Mouse (Mus musculus) heart, postnatal 25 days (tissue): ENCODE results near the gene Fhdc1. TPM values are rescaled to one million over a fixed set of nuclear protein-coding genes. Genes with fewer than 3 reads are reported as not detected.
A peak's percentile ranks its signal among the peaks of the same experiment; 100 is the strongest.

Source experiments
- DNase-seq: peaks from one replicate; pipeline ENCODE4 v3.0.0; 2022; ENCODE audit warnings: low spot score
- intact Hi-C: fragments of 180-260 bp; cut with DNase I; formaldehyde crosslinking; loops from one replicate; pipeline ENCODE4 v1.15.1; 2025
- total RNA-seq, 2 experiments: library from RNA; stranded (reverse); gene quantifications; 2 replicates each; pipeline ENCODE4 v1.2.3; 2021

Gene Fhdc1
- total RNA-seq, 2 experiments from 2014 or later = 0.59 to 0.62 TPM

- intact Hi-C loops = no loop called here
These were observed 42.1 kb downstream of the Fhdc1 start for GRCm38 (mm10) chr3:84438118-84438517.

GRCm38 (mm10) chr3:84436947-84437346, 43.3 kb downstream of the Fhdc1 start:
- DNase-seq = no peak
- intact Hi-C loops = no loop called here

More at GRCm38 (mm10) chr3:84438118-84438517, 42.1 kb downstream of the Fhdc1 start:
- peak; percentile 69 for DNase-seq

GRCm38 (mm10) chr3:84435288-84436043, 44.8 kb downstream of the Fhdc1 start:
- no peak for DNase-seq
- intact Hi-C loops = no loop called here

- intact Hi-C loops = no loop called here
These were observed 47.3 kb downstream of the Fhdc1 start for GRCm38 (mm10) chr3:84432797-84433445.

GRCm38 (mm10) chr3:84431257-84431656, 49.0 kb downstream of the Fhdc1 start:
- DNase-seq = no peak

More at GRCm38 (mm10) chr3:84432797-84433445, 47.3 kb downstream of the Fhdc1 start:
- no peak for DNase-seq

GRCm38 (mm10) chr3:84430152-84430551, 50.1 kb downstream of the Fhdc1 start:
- DNase-seq = no peak
- intact Hi-C loops = no loop called here

More at GRCm38 (mm10) chr3:84431257-84431656, 49.0 kb downstream of the Fhdc1 start:
- intact Hi-C loops = no loop called here

- intact Hi-C loops = no loop called here
- DNase-seq = no peak
These were observed 51.1 kb downstream of the Fhdc1 start for GRCm38 (mm10) chr3:84428994-84429725.

- DNase-seq = no peak
- intact Hi-C loops = no loop called here
These were observed 52.5 kb downstream of the Fhdc1 start for GRCm38 (mm10) chr3:84427779-84428178.

GRCm38 (mm10) chr3:84422340-84422739, 57.9 kb downstream of the Fhdc1 start:
- DNase-seq = no peak
- intact Hi-C loops = no loop called here

- no peak for DNase-seq
- intact Hi-C loops = no loop called here
These were observed 66.4 kb downstream of the Fhdc1 start for GRCm38 (mm10) chr3:84413868-84414267.

GRCm38 (mm10) chr3:84412920-84413319, 67.3 kb downstream of the Fhdc1 start:
- intact Hi-C loops = no loop called here

GRCm38 (mm10) chr3:84409474-84409862, 70.8 kb downstream of the Fhdc1 start:
- intact Hi-C loops = no loop called here
- DNase-seq = no peak

More at GRCm38 (mm10) chr3:84412920-84413319, 67.3 kb downstream of the Fhdc1 start:
- DNase-seq = no peak

GRCm38 (mm10) chr3:84408756-84409473, 71.3 kb downstream of the Fhdc1 start:
- no peak for DNase-seq
- intact Hi-C loops = no loop called here

- DNase-seq = no peak
- intact Hi-C loops = no loop called here
These were observed 74.7 kb downstream of the Fhdc1 start for GRCm38 (mm10) chr3:84405523-84405922.

- no peak for DNase-seq
- intact Hi-C loops = no loop called here
These were observed 76.8 kb downstream of the Fhdc1 start for GRCm38 (mm10) chr3:84403389-84403788.

GRCm38 (mm10) chr3:84402716-84403115, 77.5 kb downstream of the Fhdc1 start:
- intact Hi-C loops = no loop called here
- DNase-seq = no peak

GRCm38 (mm10) chr3:84397976-84398375, 82.3 kb downstream of the Fhdc1 start:
- intact Hi-C loops = no loop called here
- no peak for DNase-seq

- DNase-seq = no peak
- intact Hi-C loops = no loop called here
These were observed 84.0 kb downstream of the Fhdc1 start for GRCm38 (mm10) chr3:84396240-84396639.

- intact Hi-C loops = no loop called here
- DNase-seq = no peak
These were observed 84.4 kb downstream of the Fhdc1 start for GRCm38 (mm10) chr3:84395840-84396239.

GRCm38 (mm10) chr3:84394841-84395447, 85.3 kb downstream of the Fhdc1 start:
- intact Hi-C loops = no loop called here
- no peak for DNase-seq
